Mouse (Mus musculus): ENCODE measurements around the gene Zfp870. TPM values are rescaled to one million over a fixed set of nuclear protein-coding genes. Genes with fewer than 3 reads are reported as not detected.

The Zfp870 gene
- polyA plus RNA-seq, 1 experiment from 2014 or later, result 2.0 TPM

DNA sequence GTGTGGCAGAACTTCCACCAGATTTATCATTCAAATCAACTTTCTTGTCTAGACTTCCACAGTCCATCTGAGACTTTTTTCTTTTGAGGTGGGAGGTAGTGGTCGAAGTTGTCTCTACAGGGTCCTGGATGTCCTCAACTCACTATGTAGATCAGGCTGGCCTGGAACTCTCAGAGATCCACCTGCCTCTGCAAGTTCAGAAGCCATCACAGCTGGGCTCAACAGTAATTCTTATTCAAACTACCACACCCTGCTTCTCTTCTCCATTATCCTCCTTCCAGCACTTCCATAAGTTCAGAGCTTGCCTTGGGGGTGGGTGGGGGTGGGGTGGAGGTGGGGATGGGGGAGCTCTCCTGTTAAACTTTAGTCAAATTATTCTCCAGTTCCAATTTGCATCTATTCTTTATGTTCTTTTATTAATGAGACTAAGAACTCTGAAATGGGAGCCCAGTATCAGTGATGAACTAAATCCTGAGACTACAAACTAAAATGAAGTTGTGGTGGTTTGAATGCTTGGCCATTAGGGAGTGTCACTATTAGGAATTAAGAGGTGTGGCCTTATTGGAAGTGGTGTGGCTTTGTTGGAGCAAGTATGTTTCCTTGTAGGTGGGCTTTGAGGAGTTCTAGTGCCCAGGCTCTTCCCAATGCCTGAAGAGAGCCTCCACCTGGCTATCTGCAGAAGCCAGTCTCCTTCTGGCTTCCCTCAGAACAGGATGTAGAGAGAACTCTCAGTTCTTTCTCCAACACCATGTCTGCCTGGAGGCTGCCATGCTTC is 10.5 kb upstream of the Zfp870 start:
- Histone ChIP-seq H3K4me3 (replicated peaks) (no peak overlapping the region), H3K9me3 (replicated peaks) (no peaks in the 10 kb centered on the region), H3K4me1 (replicated peaks) (no peaks in the 10 kb centered on the region), H3K27me3 (0 out of 2 replicates have a peak, but pooled peaks cover 3% of the 10 kb centered on the region), H3K4me2 (no peak overlapping the region), H3K36me3 (no peaks in the 10 kb centered on the region), H3K9ac (no peak overlapping the region), H3K27ac (no peak overlapping the region)
- DNase-seq, result no peak
- no peak for ATAC-seq (ENCODE audit: low read depth)
- WGBS (ENCODE audit: insufficient replicate concordance), result 30% methylated on average over 1 of the region's 1 CpGs

DNA sequence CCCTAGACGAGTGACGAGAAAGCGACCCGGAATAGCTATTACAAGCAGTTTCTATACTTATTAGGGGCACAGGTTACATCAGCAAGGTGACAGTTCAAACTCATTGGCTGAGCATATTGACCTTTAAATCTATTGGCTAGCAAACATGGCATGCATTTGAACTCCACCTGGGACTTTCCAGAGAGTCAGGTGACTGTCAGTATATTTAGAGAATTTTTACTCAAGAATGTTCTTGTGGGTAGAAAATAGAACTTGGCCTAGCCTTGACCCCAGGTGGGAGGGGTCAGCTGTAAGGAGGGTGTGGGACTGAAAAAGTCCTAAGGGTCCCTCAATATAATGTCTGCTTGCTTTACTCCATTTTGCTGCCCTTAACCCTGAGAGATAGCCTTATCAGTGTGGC is 4.0 kb upstream of the Zfp870 start:
- Histone ChIP-seq H3K4me2 (no peak overlapping the region), H3K36me3 (no peaks in the 10 kb centered on the region), H3K9ac (no peak overlapping the region), H3K27me3 (no peaks in the 10 kb centered on the region), H3K9me3 (replicated peaks) (no peaks in the 10 kb centered on the region), H3K4me3 (replicated peaks) (no peak overlapping the region), H3K27ac (no peak overlapping the region), H3K4me1 (replicated peaks) (peaks cover 8% of the 10 kb centered on the region)
- DNase-seq (no peak), ATAC-seq (ENCODE audit: low read depth) (no peak)
- 85% methylated on average over 4 of the region's 4 CpGs for WGBS (ENCODE audit: insufficient replicate concordance)

DNA sequence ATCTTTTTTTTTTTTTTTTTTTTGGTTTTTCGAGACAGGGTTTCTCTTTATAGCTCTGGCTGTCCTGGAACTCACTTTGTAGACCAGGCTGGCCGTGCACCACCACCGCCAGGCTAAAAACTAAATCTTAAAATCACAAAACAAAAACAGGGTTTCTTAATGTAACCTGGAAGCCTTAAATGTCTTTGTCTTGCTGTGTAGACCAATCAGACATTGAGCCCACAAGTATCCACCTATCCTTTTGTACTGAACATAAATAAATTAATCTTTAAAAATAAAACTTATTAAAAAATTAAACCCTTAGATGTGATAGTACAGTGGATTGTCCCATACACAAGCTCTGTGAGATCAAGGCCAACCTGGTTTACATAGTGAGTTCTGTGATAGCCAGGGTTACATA is 2.5 kb upstream of the Zfp870 start:
- Histone ChIP-seq H3K4me1 (replicated peaks) (peaks cover 19% of the 10 kb centered on the region), H3K4me2 (no peak overlapping the region), H3K4me3 (replicated peaks) (no peak overlapping the region), H3K27ac (no peak overlapping the region), H3K9me3 (replicated peaks) (no peaks in the 10 kb centered on the region), H3K27me3 (no peaks in the 10 kb centered on the region), H3K9ac (no peak overlapping the region), H3K36me3 (no peaks in the 10 kb centered on the region)
- no peak for DNase-seq
- 50% methylated on average over 3 of the region's 3 CpGs for WGBS (ENCODE audit: insufficient replicate concordance)
- no peak for ATAC-seq (ENCODE audit: low read depth)

DNA sequence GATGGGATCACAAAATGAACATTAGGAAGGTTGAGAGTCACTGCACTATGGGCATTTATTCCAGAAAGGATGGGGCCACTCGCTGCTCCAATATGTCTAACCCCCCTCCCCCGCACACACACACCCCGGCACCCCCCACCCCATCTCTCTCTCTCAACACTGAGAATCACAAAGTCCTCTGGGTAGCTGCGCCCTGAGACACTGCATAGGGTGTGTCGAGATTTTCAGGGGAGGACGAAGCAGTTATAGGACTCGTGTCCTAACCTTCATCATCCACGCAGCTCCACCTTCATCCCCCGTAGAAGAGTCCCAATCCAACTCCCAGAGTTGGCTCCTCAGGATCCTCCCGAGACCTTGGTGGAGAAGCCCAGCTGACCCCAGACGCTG is 597 bp downstream of the Zfp870 start:
- H3K27me3 ChIP-seq, result no peaks in the 10 kb centered on the region
- peak overlapping the region; percentile 79 for H3K4me2 ChIP-seq
- ATAC-seq (ENCODE audit: low read depth) (peak; percentile 49), DNase-seq (no peak)
- H3K36me3 ChIP-seq, result no peaks in the 10 kb centered on the region
- peak overlapping the region; percentile 79 for H3K9ac ChIP-seq
- H3K4me3 ChIP-seq (replicated peaks), result peak overlapping the region; percentile 80
- no peaks in the 10 kb centered on the region for H3K9me3 ChIP-seq (replicated peaks)
- H3K27ac ChIP-seq, result peak overlapping the region; percentile 40; the same call in 1 of the 2 replicates
- 4% methylated on average over 11 of the region's 11 CpGs for WGBS (ENCODE audit: insufficient replicate concordance)
- peaks cover 19% of the 10 kb centered on the region for H3K4me1 ChIP-seq (replicated peaks)

DNA sequence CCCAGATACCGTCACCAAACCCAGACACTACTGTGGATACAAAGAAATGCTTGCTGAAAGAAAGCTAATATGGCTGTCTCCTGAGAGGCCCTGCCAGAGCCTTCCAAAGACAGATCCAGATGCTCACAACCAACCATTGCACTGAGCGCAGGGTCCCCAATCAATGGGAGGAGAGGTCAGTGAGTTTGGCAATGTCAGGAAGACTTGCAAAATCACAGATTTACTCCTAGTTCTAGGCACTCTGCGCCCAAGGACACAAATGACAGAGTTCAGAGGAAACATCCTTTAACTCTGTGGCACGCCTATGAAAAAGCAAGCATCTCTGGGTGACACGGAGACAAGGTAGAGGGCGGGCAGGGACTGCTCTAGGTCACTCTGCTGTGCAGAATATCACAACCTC is 1.8 kb downstream of the Zfp870 start:
- no peak overlapping the region for H3K27ac ChIP-seq
- H3K36me3 ChIP-seq, result 0 out of 2 replicates have a peak, but pooled peaks cover 7% of the 10 kb centered on the region
- H3K4me2 ChIP-seq, result no peak overlapping the region
- ATAC-seq (ENCODE audit: low read depth) (no peak), DNase-seq (no peak)
- H3K4me3 ChIP-seq (replicated peaks), result no peak overlapping the region
- H3K9ac ChIP-seq, result no peak overlapping the region
- no peaks in the 10 kb centered on the region for H3K9me3 ChIP-seq (replicated peaks)
- 80% methylated on average over 6 of the region's 6 CpGs for WGBS (ENCODE audit: insufficient replicate concordance)
- H3K4me1 ChIP-seq (replicated peaks), result peaks cover 19% of the 10 kb centered on the region
- H3K27me3 ChIP-seq, result no peaks in the 10 kb centered on the region

DNA sequence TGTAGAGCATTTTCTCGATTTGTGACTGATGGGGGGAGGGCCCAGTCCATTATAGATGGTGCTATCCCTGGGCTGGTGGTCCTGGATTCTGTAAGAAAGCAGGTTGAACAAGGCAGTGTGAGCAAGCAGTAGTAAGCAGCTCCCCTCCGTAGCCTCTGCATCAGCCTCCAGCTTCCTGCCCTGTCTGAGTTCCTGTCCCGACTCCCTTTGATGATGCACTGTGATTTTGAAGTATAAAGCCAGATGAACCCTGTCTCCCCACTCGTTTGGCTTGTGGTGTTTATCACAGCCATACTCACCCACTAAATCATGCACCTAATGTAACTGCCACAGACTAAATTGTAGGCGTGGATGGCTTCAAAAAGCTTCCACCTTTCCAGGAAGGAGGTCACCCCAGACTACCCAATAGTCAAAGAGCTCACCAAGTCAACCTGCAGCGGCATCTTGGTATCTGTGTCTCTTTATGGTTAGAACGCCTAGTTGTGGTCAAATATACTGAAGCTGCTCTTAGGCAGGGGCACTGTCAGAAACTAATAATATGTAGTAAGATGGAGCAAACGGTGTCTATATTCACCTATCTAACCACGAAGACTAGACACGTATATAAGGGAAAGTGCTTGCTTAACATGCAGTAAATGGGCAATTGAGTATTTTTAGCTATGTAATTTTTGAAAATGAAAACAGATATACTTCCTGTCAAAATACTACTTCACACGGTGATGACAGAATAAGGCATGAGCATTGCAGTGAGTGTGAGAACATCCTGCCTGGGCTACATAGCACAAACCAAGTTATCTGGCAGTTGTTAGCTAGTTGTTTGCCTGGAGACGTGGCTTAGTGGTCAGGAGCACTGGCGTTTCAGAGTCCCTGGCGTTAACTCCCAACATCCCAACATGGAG is 10.9 kb downstream of the Zfp870 start:
- H3K4me3 ChIP-seq (replicated peaks), result no peak overlapping the region
- DNase-seq (no peak), ATAC-seq (ENCODE audit: low read depth) (no peak)
- no peaks in the 10 kb centered on the region; the same call in 1 of the 2 replicates for H3K4me1 ChIP-seq (replicated peaks)
- no peak overlapping the region for H3K9ac ChIP-seq
- peaks cover 30% of the 10 kb centered on the region for H3K36me3 ChIP-seq
- peaks cover 14% of the 10 kb centered on the region for H3K27me3 ChIP-seq
- H3K4me2 ChIP-seq, result no peak overlapping the region
- H3K9me3 ChIP-seq (replicated peaks), result no peaks in the 10 kb centered on the region
- WGBS (ENCODE audit: insufficient replicate concordance), result 71% methylated on average over 14 of the region's 14 CpGs
- no peak overlapping the region for H3K27ac ChIP-seq

DNA sequence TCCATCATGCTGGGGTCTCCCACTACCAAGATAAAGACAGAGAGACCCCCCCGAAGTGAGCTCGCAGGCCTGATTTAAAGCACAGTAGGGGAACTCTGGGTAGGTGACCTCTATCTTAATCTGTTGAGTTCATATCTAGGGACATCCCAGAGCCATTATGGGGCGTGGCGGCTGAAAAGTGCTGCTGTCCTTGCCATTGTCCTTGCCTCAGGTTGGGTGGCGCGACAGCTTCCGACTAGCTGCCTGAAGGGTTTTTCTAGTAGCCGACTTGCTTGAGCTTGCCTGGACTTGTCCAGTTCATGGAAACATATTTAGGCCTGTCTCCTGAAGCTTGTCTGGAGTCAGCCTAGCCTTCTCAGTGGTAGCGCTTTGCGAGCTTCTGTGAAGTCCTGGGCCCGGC is 12.7 kb downstream of the Zfp870 start:
- H3K27me3 ChIP-seq, result peaks cover 14% of the 10 kb centered on the region
- no peak overlapping the region for H3K4me2 ChIP-seq
- H3K4me1 ChIP-seq (replicated peaks), result no peaks in the 10 kb centered on the region; the same call in 1 of the 2 replicates
- H3K27ac ChIP-seq, result no peak overlapping the region
- H3K36me3 ChIP-seq, result peaks cover 15% of the 10 kb centered on the region
- H3K9ac ChIP-seq, result no peak overlapping the region
- DNase-seq (no peak), ATAC-seq (ENCODE audit: low read depth) (no peak)
- no peak overlapping the region for H3K4me3 ChIP-seq (replicated peaks)
- 82% methylated on average over 11 of the region's 11 CpGs for WGBS (ENCODE audit: insufficient replicate concordance)
- H3K9me3 ChIP-seq (replicated peaks), result no peaks in the 10 kb centered on the region

DNA sequence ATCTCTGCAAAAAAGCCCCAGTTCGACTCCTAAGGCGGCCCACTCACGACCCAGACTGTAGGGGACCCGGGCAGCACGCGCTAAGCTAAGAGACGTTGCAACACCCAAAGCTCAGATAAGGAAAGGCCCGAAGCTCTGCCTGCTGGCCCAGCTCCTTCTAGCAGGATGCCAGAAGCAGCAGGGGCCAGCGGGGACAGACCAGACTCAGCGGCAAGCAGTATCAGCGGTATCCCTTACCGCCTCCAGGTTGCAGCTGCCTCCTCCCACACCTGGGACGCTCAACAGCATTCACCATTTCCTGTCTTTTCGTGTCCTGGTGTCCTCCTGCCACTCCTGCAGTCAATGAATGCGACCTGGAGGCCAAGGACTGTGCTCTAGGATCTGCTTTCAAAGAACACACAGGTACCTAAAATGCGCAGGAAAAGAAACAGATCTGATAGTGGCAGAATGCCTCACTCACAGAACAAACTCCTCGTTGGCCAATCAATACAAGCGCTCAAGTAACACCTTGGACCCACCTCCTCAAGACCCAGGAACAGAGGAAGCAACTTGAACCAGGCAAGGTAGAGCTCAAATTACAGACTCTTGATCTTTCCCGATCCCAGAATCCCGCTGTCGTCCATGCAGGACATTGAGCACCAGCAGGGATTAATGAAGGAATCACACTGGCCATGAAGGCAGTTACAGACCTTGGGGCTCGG is 13.8 kb downstream of the Zfp870 start:
- no peak overlapping the region for H3K27ac ChIP-seq
- H3K36me3 ChIP-seq, result peaks cover 4% of the 10 kb centered on the region
- peak overlapping the region; percentile 32; the same call in 1 of the 2 replicates for H3K4me2 ChIP-seq
- WGBS (ENCODE audit: insufficient replicate concordance), result 6% methylated on average over 22 of the region's 22 CpGs
- H3K9ac ChIP-seq, result no peak overlapping the region
- no peak overlapping the region for H3K4me3 ChIP-seq (replicated peaks)
- DNase-seq (no peak), ATAC-seq (ENCODE audit: low read depth) (no peak)
- no peaks in the 10 kb centered on the region for H3K9me3 ChIP-seq (replicated peaks)
- H3K27me3 ChIP-seq, result peaks cover 14% of the 10 kb centered on the region
- H3K4me1 ChIP-seq (replicated peaks), result no peaks in the 10 kb centered on the region; the same call in 1 of the 2 replicates

DNA sequence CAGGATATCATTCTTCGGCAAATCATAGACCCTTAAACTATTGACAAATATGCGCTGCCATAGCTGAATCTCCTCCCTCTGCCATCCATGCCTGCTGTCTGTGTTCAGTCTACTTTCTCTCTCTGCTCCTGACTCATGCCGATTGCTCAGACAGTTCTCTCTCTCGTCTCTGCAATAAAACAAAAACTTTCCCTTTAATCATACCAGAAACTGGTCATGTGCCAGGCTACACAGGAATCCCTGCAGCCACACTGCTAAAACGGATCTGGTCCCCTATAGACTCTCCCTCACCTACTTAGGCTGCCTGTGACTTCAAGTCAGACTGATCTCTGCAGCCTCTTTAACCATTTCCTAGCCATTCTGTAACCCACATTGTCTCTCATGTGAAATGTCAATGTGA is 18.7 kb downstream of the Zfp870 start:
- DNase-seq, result no peak
- no peaks in the 10 kb centered on the region for H3K9me3 ChIP-seq (replicated peaks)
- H3K27ac ChIP-seq, result no peak overlapping the region
- 53% methylated on average over 5 of the region's 5 CpGs for WGBS (ENCODE audit: insufficient replicate concordance)
- H3K4me1 ChIP-seq (replicated peaks), result no peaks in the 10 kb centered on the region; the same call in 1 of the 2 replicates
- no peak overlapping the region for H3K4me3 ChIP-seq (replicated peaks)
- no peak overlapping the region for H3K9ac ChIP-seq
- H3K27me3 ChIP-seq, result peaks cover 12% of the 10 kb centered on the region
- H3K36me3 ChIP-seq, result no peaks in the 10 kb centered on the region
- H3K4me2 ChIP-seq, result no peak overlapping the region
- ATAC-seq (ENCODE audit: low read depth), result no peak

DNA sequence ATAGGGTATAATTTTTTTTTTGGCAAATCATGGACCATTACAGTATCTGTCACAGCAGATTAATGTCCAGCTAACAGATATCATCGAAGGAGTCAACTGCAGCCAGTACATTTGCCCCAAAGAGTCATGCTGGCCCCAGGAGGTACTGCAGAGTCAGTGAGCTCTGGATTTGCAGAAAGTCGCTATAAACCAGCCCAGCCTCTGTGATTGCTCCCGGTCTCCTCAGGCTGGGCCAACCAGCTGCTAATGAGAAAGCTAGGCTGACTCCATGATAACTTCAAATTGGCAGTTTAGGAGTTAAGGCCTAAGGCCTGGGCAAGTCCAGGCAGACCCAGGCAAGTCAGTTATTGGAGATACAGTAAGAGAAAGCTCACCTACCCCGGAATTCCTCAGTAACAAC is 19.4 kb downstream of the Zfp870 start:
- H3K4me2 ChIP-seq, result no peak overlapping the region
- 63% methylated on average over 4 of the region's 4 CpGs for WGBS (ENCODE audit: insufficient replicate concordance)
- DNase-seq (no peak), ATAC-seq (ENCODE audit: low read depth) (no peak)
- H3K9me3 ChIP-seq (replicated peaks), result no peaks in the 10 kb centered on the region
- H3K36me3 ChIP-seq, result no peaks in the 10 kb centered on the region
- no peaks in the 10 kb centered on the region for H3K4me1 ChIP-seq (replicated peaks)
- H3K4me3 ChIP-seq (replicated peaks), result no peak overlapping the region
- no peak overlapping the region for H3K9ac ChIP-seq
- H3K27me3 ChIP-seq, result peaks cover 6% of the 10 kb centered on the region
- no peak overlapping the region for H3K27ac ChIP-seq

DNA sequence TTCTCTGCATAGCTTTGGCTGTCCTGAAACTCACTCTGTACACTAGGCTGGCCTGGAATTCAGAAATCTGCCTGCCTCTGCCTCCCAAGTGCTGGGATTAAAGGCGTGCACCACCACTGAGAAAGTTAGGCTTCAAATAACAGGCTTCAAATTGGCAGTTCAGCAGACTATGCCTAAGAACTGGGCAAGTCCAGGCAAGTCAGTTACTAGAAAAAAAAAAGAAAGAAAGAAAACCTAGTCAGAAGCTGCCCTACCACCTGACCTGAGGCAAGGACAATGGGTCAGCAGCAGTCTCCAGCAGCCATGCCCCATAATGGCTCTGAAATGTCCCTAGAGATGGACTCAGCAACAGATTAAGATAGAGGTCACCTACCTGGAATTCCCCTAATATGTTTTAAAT is 20.0 kb downstream of the Zfp870 start:
- no peak overlapping the region for H3K27ac ChIP-seq
- ATAC-seq (ENCODE audit: low read depth) (no peak), DNase-seq (no peak)
- H3K4me1 ChIP-seq (replicated peaks), result no peaks in the 10 kb centered on the region
- H3K4me3 ChIP-seq (replicated peaks), result no peak overlapping the region
- no peak overlapping the region for H3K9ac ChIP-seq
- WGBS (ENCODE audit: insufficient replicate concordance), result 73% methylated on average over 1 of the region's 1 CpGs
- H3K4me2 ChIP-seq, result no peak overlapping the region
- H3K27me3 ChIP-seq, result no peaks in the 10 kb centered on the region
- no peaks in the 10 kb centered on the region for H3K36me3 ChIP-seq
- H3K9me3 ChIP-seq (replicated peaks), result no peaks in the 10 kb centered on the region
